ENCODE assay signal across 8 mouse cellular contexts in genomic region chr17:31330622-31331021, GRCm38 (mm10). TPM values are rescaled to one million over a fixed set of nuclear protein-coding genes. Genes with fewer than 3 reads are reported as not detected.
DNase-seq lines count a peak whose midpoint lies in the region; ATAC-seq and TF ChIP-seq lines count a peak whose summit lies in the region.

No protein-coding gene starts in this region.

- H3K36me3 ChIP-seq in kidney, embryonic 14.5 days (ENCODE audit: control insufficient read depth, insufficient read depth, low read length), result no peaks in the 10 kb centered on the region
- H3K36me3 ChIP-seq in lung, postnatal 0 days (ENCODE audit: insufficient read depth, low read length), result no peaks in the 10 kb centered on the region
- H3K36me3 ChIP-seq in small intestine, adult 2 months (ENCODE audit: control insufficient read depth, insufficient read depth, low read length), result peaks cover 60% of the 10 kb centered on the region

- no peak overlapping the region for H3K9ac ChIP-seq in kidney, embryonic 14.5 days (ENCODE audit: low read depth, low read length)
- no peak overlapping the region for H3K9ac ChIP-seq in lung, postnatal 0 days (replicated peaks; ENCODE audit: low read depth)

- 40% methylated on average over 4 of the region's 4 CpGs for WGBS in kidney, embryonic 14.5 days
- WGBS in lung, postnatal 0 days, result 39% methylated on average over 3 of the region's 4 CpGs
- WGBS in small intestine, adult 2 months, result 73% methylated on average over 4 of the region's 4 CpGs

- TF ChIP-seq POLR2A in small intestine, adult 2 months (IDR thresholded peaks at IDR 0.05; ENCODE audit: low read depth, low read length), result no peak

- H3K27me3 ChIP-seq in kidney, embryonic 14.5 days (ENCODE audit: control insufficient read depth, insufficient read depth, low read length), result no peaks in the 10 kb centered on the region
- no peaks in the 10 kb centered on the region for H3K27me3 ChIP-seq in lung, postnatal 0 days (replicated peaks; ENCODE audit: insufficient read depth, low read length)
- H3K27me3 ChIP-seq in small intestine, adult 2 months (ENCODE audit: control insufficient read depth, insufficient read depth, low read length), result no peaks in the 10 kb centered on the region

- H3K9me3 ChIP-seq in kidney, embryonic 14.5 days (ENCODE audit: control insufficient read depth, low read length), result no peaks in the 10 kb centered on the region
- H3K9me3 ChIP-seq in lung, postnatal 0 days (ENCODE audit: low read length), result no peaks in the 10 kb centered on the region

- no peak overlapping the region for H3K27ac ChIP-seq in kidney, embryonic 14.5 days (ENCODE audit: low read depth, low read length)
- no peak overlapping the region for H3K27ac ChIP-seq in lung, postnatal 0 days (ENCODE audit: low read length)
- no peak overlapping the region for H3K27ac ChIP-seq in small intestine, adult 2 months (ENCODE audit: insufficient read depth, low read depth, low read length)

- H3K4me3 ChIP-seq in kidney, embryonic 14.5 days (ENCODE audit: low read length), result no peak overlapping the region
- no peak overlapping the region for H3K4me3 ChIP-seq in lung, postnatal 0 days (ENCODE audit: low read depth, low read length)
- no peak overlapping the region for H3K4me3 ChIP-seq in small intestine, adult 2 months (ENCODE audit: low read depth, low read length)

- no peak overlapping the region for H3K4me2 ChIP-seq in kidney, embryonic 14.5 days (replicated peaks; ENCODE audit: low read depth, low read length)
- no peak overlapping the region for H3K4me2 ChIP-seq in lung, postnatal 0 days (replicated peaks; ENCODE audit: low read depth, low read length)

- peak; percentile 46 for DNase-seq in cerebellum, adult 11 months
- DNase-seq in urinary bladder, postnatal 4 days (ENCODE audit: low spot score in 2 of 2), result peak; percentile 47 to 74
- DNase-seq in urinary bladder, adult 18-20 months (ENCODE audit: low spot score in 2 of 2), result no peak
- DNase-seq in embryo, embryonic 9.5 days (ENCODE audit: extremely low spot score), result peak; percentile 70
- peak; percentile 84 for DNase-seq in lung, postnatal 0 days (ENCODE audit: low spot score)

- peak; percentile 91 for TF ChIP-seq CTCF in lung, postnatal 0 days (IDR thresholded peaks at IDR 0.05)
- TF ChIP-seq CTCF in small intestine, adult 2 months (IDR thresholded peaks at IDR 0.05; ENCODE audit: extremely low read depth, insufficient read length, insufficient replicate concordance, low read depth, low read length), result peak; percentile 72; the same call in 1 of the 2 replicates

- no peak for ATAC-seq in cerebellum, adult (ENCODE audit: insufficient number of reproducible peaks, low FRiP score, low TSS enrichment)
- peak; percentile 35; the same call in 1 of the 2 replicates for ATAC-seq in kidney, embryonic 14.5 days (ENCODE audit: low FRiP score, low TSS enrichment)
- peak; percentile 58 for ATAC-seq in lung, postnatal 0 days

- TF ChIP-seq EP300 in lung, postnatal 0 days (IDR thresholded peaks at IDR 0.05), result no peak

- H3K4me1 ChIP-seq in kidney, embryonic 14.5 days (ENCODE audit: control insufficient read depth, insufficient read depth, low read length), result 0 out of 2 replicates have a peak, but pooled peaks cover 3% of the 10 kb centered on the region
- no peaks in the 10 kb centered on the region for H3K4me1 ChIP-seq in lung, postnatal 0 days (ENCODE audit: insufficient read depth, low read depth, low read length)
- H3K4me1 ChIP-seq in small intestine, adult 2 months (ENCODE audit: control insufficient read depth, insufficient read depth, insufficient read length, low read length), result peaks cover 2% of the 10 kb centered on the region; the same call in 1 of the 2 replicates

RNA-seq across cellular contexts. Expression of gene Slc37a1, which starts 44.0 kb away (rescaled TPM):
- polyA plus RNA-seq in kidney, embryonic 14.5 days (2014; fragmentation: Nextera tagmentation; extraction: Ambion mirVana), result 3.0 and 3.3 TPM in 2 replicates
- polyA plus RNA-seq in lung, postnatal 0 days (2015; fragmentation: Nextera tagmentation; extraction: Ambion mirVana), result 25.2 and 33.9 TPM in 2 replicates
- 68.2 and 145 TPM in 2 replicates for polyA plus RNA-seq in small intestine, adult 2 months (2012; rRNA removed)

RNA-seq across cellular contexts. Expression of gene Rsph1, which starts 53.4 kb away (rescaled TPM):
- polyA plus RNA-seq in kidney, embryonic 14.5 days (2014; fragmentation: Nextera tagmentation; extraction: Ambion mirVana), result 1.2 and 1.6 TPM in 2 replicates
- polyA plus RNA-seq in lung, postnatal 0 days (2015; fragmentation: Nextera tagmentation; extraction: Ambion mirVana), result 21.4 and 25.2 TPM in 2 replicates
- polyA plus RNA-seq in small intestine, adult 2 months (2012; rRNA removed), result 0.46 TPM in 1 of 2 replicates, not detected in the other

RNA-seq across cellular contexts. Expression of gene Pde9a, which starts 55.4 kb away (rescaled TPM):
- 30.8 and 37.6 TPM in 2 replicates for polyA plus RNA-seq in kidney, embryonic 14.5 days (2014; fragmentation: Nextera tagmentation; extraction: Ambion mirVana)
- 44.1 and 44.2 TPM in 2 replicates for polyA plus RNA-seq in lung, postnatal 0 days (2015; fragmentation: Nextera tagmentation; extraction: Ambion mirVana)
- polyA plus RNA-seq in small intestine, adult 2 months (2012; rRNA removed), result 112 and 394 TPM in 2 replicates

Comparison
In these comparisons a context has a peak if more than half of its experiments do, and no peak if none do; other contexts are left out.
1. DNase-seq: peak in cerebellum, adult 11 months (single experiment), urinary bladder, postnatal 4 days (2 of 2), embryo, embryonic 9.5 days (single experiment) and lung, postnatal 0 days (single experiment); none in urinary bladder, adult 18-20 months (0 of 2).